Mouse (Mus musculus) adrenal gland, postnatal 36 days (tissue): ENCODE measurements around the gene Jak2. TPM values are rescaled to one million over a fixed set of nuclear protein-coding genes. Genes with fewer than 3 reads are reported as not detected.

Source experiments
- DNase-seq, 2 experiments: peaks; one replicate each; pipeline ENCODE4 v3.0.0; 2021; ENCODE audit warnings: mixed read lengths in 1 of 2
- long read RNA-seq, 2 experiments: library from polyadenylated mRNA; stranded (forward); transcript quantifications; one replicate each; pipeline ENCODE4 v2.0.0; 2021; ENCODE audit warnings: borderline sequencing depth in 2 of 2
- total RNA-seq, 2 experiments: library from RNA; stranded (reverse); gene quantifications; 2 replicates each; pipeline ENCODE4 v1.2.3; 2021

The Jak2 gene
- total RNA-seq, result 10 to 100 TPM; 16.1 to 24.2 TPM
- long read RNA-seq, experiment 1, full-length matches to known transcripts, result 10 of 13 reads
- long read RNA-seq, experiment 1, partial matches to known transcripts, result 0 of 13 reads
- long read RNA-seq, experiment 1, other reads (novel, unspliced or antisense), result 3 of 13 reads
- long read RNA-seq, experiment 2, full-length matches to known transcripts, result 1 of 1 reads
- long read RNA-seq, experiment 2, partial matches to known transcripts, result 0 of 1 reads
- long read RNA-seq, experiment 2, other reads (novel, unspliced or antisense), result 0 of 1 reads

- DNase-seq, result peak; percentile 96 to 98
These were observed at the start of gene Jak2 for GRCm38 (mm10) chr19:29251191-29251957. TSS of gene Jak2 (plus strand) at chr19:29251828.

GRCm38 (mm10) chr19:29203337-29203736 lies 48.3 kb upstream of the Jak2 start:
- DNase-seq, result peak in 1 of 2 experiments; percentile 4

DNA sequence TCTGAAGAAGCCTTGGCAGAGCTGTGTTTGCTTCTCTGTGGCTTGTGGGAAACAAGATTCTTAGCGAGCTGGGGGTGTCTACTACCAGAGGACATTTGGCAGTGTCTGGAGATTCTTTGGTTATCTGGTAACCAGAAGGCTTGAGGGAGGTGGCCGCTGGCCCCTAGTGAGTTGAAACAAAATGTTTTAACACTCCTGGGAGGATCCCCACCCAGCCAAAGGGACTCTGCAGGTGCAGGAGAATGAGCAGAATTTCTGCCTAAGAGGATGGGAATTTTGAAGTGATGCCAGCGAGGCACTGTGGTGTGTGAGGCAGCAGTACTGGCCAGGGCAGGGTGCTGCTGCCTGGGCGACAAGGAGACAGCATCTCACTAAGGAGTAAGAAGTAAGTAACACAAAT lies 47.0 kb upstream of the Jak2 start:
- no peak for DNase-seq

DNA sequence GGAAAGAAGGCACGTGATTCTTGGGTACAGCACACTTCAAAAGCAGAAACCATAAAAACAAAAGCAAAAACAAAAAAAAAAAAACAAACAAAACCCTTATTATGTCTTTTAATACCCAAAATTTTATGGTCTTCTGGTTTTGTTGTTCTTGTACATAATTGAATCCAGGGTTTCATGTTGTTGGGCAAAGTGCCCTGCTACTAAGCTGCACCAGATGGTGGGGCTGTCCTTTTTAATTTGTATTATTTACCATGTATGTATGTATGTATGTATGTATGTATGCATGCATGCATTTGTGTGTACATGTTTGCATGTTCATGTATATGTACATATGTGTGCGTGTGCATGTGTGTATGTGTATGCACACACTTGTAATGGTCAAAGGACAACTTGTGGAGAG lies 46.4 kb upstream of the Jak2 start:
- no peak for DNase-seq

- no peak for DNase-seq
These were observed 41.7 kb upstream of the Jak2 start for GRCm38 (mm10) chr19:29209898-29210297.

DNA sequence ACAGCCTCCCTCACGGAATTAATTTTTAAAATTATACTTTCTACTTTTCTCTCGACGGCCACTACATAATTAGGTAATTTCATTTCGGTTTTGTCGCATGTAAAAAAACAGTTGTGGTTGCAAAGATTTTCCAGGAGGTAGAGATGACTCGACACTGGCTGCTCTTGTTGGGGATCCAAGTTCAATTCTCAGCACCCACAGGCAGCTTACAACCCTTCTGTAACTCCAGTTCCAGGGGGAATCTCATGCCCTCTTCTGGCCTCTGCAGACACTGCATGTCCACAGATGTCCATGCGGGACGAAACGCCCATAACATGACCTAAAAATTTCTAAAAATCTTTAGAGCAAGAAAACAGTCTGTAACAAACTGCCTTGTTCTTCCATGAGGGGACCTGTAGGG lies 41.3 kb upstream of the Jak2 start:
- DNase-seq, result no peak

DNA sequence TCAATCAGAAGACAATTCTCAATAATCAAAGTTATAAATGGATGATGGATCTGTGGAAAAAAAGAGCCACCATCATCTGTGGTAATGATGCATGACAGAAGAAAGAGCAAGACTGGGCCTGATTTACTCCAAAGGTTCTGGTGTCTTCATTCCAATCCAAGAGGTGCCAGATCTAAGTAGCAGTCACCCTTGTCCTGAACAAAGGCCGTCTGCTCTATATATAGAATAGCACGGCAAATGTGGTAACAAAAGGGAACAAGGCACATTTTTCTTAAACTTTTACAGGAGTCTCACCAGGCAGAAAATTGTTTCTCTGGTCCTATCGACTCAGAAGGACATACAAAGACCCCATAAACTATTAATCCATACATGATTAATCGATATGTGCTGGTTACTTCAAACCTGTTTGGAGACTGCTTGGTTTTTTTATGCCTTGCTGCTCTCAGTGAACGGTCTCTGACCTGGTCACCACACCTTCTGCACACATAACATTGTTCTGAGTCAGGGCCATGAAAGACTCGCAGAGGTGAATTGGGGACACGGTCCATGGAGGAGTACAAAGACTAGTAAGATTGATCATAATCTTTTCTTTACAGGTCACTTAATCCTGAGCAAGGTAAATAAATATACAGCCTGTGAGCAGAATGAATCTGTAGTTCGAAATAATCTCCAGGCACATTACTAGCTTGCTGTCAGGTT lies 35.7 kb upstream of the Jak2 start:
- no peak for DNase-seq

GRCm38 (mm10) chr19:29221867-29222266 lies 29.8 kb upstream of the Jak2 start:
- peak; percentile 28 to 38 for DNase-seq

DNA sequence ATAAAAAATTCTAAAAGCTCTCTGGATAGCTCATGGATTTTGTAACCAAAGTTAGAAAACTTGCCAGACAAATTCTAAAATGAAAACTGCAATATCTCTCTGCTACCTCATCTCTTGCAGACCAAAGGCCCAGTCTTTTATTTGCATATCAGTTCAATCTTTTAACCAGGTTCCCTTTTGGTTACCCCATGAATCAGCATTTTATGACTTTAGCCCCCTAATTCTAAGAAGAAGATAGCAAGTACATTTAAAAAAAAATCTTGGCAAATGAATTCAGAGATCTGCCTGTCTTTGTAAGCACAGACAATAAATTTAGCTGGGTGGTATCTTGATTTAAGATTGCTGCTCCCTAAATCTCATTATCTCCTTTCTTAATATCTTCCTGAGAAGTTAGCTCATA lies 26.7 kb upstream of the Jak2 start:
- no peak for DNase-seq

- no peak for DNase-seq
These were observed 24.6 kb upstream of the Jak2 start for GRCm38 (mm10) chr19:29226996-29227395.

DNA sequence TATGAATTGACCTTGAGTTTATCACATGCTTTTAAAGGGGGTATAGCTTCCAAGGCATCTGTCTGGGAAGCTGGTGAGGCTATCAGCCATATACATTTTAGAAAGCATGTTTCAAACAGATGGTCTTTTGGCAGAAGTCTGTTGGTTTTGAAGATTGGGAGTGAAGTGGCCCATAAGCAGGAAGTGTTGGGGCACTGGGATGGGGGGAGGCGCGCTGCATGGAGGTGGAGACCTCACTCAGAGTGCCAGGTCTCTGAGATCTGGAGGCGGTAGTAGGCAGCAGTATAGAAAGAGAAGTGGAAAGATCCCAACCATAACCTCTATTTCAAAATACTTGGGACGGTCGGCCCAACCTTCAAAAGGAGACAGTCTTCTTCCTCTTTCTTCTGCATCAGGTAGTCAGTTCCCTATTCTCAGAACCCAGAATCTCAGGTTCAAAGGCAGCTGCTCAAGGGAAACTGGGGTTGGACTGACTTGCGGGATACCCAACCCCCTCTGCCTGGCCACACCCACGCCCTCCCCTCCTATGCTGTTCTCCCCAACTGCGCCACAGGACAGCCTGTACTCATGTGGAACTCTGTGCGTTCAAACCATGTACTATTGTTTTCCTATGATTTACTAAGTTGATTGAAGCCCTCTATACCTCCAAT lies 23.6 kb upstream of the Jak2 start:
- DNase-seq, result no peak

- no peak for DNase-seq
These were observed 22.6 kb upstream of the Jak2 start for GRCm38 (mm10) chr19:29228989-29229388.

DNA sequence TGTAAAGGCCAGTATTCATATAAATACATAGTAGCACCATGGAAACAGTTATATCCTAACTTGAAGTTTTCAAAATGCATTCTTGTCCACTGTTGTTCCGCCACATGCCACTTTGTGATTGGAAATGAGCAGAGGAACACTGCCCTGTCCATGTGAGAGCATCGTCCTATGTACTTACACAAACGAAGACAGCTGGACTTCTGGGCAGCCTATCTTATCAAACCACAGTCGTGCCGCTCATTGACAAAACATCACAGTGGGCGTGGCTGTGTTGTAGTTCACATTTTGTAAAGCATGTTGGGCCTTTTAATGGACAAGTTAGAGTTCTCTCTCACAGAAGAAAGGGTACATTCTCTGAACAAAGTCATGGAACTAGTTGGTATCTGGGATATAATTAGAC lies 18.9 kb upstream of the Jak2 start:
- DNase-seq, result no peak

DNA sequence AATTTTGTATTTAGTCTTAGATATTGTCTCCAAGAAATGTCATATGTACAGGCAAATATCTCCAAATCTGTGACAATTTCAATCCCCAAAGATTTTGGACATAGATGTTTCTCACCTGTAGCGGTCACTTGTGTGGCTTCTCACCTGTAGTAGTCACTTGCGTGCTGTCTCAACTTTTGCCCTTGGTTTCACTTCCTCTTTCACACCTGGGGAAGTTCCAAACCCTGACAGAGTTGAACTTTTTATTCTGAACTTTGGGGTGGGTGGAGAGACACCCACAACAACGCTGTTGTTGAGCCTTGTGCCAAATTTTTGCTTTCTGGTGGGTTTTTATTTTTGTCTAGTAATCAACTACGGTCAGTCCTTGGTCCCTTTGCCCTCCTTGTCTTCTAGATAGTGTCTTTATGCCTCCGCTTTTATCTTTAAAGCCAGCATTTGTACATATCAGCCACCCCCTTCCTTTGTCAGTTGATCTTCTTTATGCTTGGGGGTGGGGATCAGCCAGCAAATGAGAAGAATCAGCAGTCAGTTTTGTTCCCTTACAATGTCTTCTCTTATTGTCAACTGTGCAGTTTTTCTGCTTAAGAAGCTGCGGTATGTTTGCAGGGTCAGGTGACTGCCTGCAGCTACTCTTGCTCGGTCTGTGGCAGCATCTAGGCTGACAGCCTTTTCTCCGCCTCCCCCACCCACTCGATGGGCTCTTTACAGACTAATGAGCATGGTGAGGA lies 14.8 kb upstream of the Jak2 start:
- DNase-seq, result no peak

GRCm38 (mm10) chr19:29238171-29238570 lies 13.5 kb upstream of the Jak2 start:
- DNase-seq, result no peak

- no peak for DNase-seq
These were observed 12.0 kb upstream of the Jak2 start for GRCm38 (mm10) chr19:29239513-29240235.

DNA sequence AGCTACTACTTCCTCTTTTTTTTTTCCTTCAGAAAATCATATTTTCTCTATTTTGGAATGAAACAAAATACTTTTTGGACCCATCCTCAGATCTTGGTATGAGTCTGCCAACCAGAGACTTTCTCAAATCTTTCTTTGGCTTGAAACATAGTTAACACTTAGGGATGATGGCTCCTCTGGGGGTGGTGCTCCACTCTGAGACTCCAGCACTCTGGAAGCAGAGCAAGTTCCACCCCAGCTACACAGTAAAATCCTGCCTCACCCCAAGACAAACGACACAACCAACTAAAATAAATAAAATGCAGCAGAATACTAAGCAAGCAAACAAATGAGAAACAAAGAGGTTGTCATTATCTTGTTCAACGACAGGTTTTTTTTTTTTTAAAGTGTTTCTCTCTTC lies 11.0 kb upstream of the Jak2 start:
- no peak for DNase-seq

DNA sequence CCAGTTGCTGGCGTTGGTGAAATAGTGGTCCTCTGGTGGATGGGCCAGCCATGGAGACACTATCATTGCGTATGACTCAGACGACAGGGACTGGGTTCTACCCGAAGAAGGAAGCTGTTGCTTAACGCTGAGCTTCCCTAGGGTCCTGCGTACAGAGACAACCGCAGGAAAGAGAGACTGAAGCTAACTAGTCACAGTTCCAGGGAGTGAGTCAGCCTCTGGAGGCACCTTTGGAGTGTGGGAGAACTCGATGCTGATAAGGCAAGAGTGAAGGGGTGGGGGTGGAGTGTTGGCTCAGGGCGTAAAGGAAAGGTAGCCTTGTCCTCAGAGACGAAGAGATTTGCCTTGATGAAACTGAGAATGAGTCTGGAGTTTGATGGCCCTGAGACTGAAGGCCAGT lies 10.0 kb upstream of the Jak2 start:
- no peak for DNase-seq

DNA sequence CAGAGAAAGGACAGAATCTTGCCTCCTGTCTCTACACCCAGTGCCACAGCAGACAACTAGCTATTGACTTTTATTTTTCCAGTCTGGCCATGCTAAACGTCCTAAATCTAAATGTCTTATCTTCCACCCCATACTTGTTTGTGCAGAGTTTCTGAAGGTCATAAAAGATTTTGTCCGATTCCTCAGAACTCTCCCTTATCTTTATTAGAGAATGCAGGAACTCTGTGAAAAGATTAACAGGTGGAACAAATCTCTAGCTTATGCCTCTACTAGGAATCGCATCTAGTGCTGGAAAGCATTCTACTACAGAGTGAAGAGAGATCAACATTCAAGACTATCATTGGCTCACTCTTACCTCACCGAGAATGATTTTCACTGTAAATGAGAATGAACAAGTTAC lies 1.7 kb upstream of the Jak2 start:
- no peak for DNase-seq

DNA sequence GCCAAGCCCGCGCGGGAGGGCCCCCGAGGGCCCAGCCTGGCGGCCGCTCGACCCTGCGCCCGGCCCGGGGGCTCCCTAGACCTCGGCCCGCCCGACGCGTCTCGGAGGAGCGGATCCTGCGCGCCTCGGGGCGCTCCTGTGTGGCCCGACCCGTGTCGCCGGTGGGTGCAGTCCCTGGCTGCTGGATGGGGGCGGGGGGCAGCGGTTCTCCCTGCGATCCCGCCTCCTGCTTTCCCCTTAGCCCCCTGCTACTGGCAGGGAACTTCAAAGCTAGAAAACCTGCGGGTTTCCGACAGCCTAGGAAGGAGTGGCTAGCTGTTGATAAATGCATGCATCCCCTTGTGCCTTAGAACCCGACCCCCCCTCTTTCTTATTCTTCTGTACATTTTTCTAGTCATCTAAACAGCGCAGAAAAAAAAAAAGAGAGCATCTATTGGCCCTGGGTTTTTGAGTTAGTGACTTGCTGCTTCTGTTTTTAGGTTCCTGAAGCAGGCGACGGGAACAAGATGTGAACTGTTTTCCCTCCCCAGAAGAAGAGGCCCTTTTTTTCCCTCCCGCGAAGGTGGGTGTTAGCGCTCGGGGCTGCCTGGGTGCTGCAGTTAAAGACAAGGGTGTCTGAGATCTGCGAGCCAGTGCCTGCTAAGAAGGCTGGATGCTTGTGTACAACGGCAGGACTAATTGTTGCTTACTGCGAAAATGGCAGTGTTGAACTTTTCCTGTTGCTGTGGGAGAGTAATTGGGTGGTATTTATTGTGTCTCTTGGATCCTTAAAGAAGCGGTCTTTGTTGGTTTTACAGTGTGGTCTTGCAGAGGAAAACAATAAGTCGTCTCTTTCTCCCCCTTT lies 552 bp downstream of the Jak2 start:
- peak in 1 of 2 experiments; percentile 30 for DNase-seq
